Mouse (Mus musculus) thymus, postnatal 10 days (tissue): ENCODE data around the gene Adamts5.

ENCODE experiments used
- DNase-seq, 2 experiments: peaks; one replicate each; pipeline ENCODE4 v3.0.0; 2021; ENCODE audit warnings: low spot score in 2 of 2

Gene Adamts5

GRCm38 (mm10) chr16:85901581-85901910 lies at the start of gene Adamts5:
TSS of gene Adamts5 (minus strand) at chr16:85901828.
- no peak for DNase-seq

- DNase-seq: no peak
These were observed 48.7 kb upstream of the Adamts5 start for GRCm38 (mm10) chr16:85950356-85950755.

- no peak for DNase-seq
These were observed 24.4 kb upstream of the Adamts5 start for GRCm38 (mm10) chr16:85926004-85926403.

GRCm38 (mm10) chr16:85922454-85922853 lies 20.8 kb upstream of the Adamts5 start:
- DNase-seq: no peak

- DNase-seq: no peak
These were observed 18.5 kb upstream of the Adamts5 start for GRCm38 (mm10) chr16:85920122-85920521.

- no peak for DNase-seq
These were observed 687 bp downstream of the Adamts5 start for GRCm38 (mm10) chr16:85900702-85901580.

GRCm38 (mm10) chr16:85899790-85900587 lies 1.6 kb downstream of the Adamts5 start:
- no peak for DNase-seq

GRCm38 (mm10) chr16:85899301-85899721 lies 2.3 kb downstream of the Adamts5 start:
- no peak for DNase-seq

- DNase-seq: no peak
These were observed 2.8 kb downstream of the Adamts5 start for GRCm38 (mm10) chr16:85898816-85899215.

- no peak for DNase-seq
These were observed 3.2 kb downstream of the Adamts5 start for GRCm38 (mm10) chr16:85898391-85898790.

GRCm38 (mm10) chr16:85897854-85898253 lies 3.8 kb downstream of the Adamts5 start:
- DNase-seq: no peak

GRCm38 (mm10) chr16:85895948-85896347 lies 5.7 kb downstream of the Adamts5 start:
- DNase-seq: no peak

GRCm38 (mm10) chr16:85889778-85890177 lies 11.8 kb downstream of the Adamts5 start:
- no peak for DNase-seq

GRCm38 (mm10) chr16:85887289-85888051 lies 14.2 kb downstream of the Adamts5 start:
- no peak for DNase-seq

- DNase-seq: no peak
These were observed 22.6 kb downstream of the Adamts5 start for GRCm38 (mm10) chr16:85879075-85879474.

GRCm38 (mm10) chr16:85874141-85874540 lies 27.5 kb downstream of the Adamts5 start:
- no peak for DNase-seq

- no peak for DNase-seq
These were observed 29.7 kb downstream of the Adamts5 start for GRCm38 (mm10) chr16:85871971-85872370.

- no peak for DNase-seq
These were observed 30.4 kb downstream of the Adamts5 start for GRCm38 (mm10) chr16:85871248-85871647.

- no peak for DNase-seq
These were observed 36.8 kb downstream of the Adamts5 start for GRCm38 (mm10) chr16:85864691-85865389.

GRCm38 (mm10) chr16:85854505-85854904 lies 47.1 kb downstream of the Adamts5 start:
- DNase-seq: no peak

GRCm38 (mm10) chr16:85827066-85827465 lies 74.6 kb downstream of the Adamts5 start:
- no peak for DNase-seq
